Mouse (Mus musculus): Measurements from ENCODE around the gene Znrf2. TPM values are rescaled to one million over a fixed set of nuclear protein-coding genes. Genes with fewer than 3 reads are reported as not detected.

The Znrf2 gene
- polyA plus RNA-seq, 1 experiment from 2014 or later, result 4.4 TPM

GRCm38 (mm10) chr6:54926899-54927298 lies 110.2 kb downstream of the Znrf2 start:
- H3K9ac ChIP-seq (replicated peaks), result no peak overlapping the region
- no peak for ATAC-seq (ENCODE audit: low FRiP score, low read depth)
- WGBS, result 78% methylated on average over 2 of the region's 2 CpGs
- H3K9me3 ChIP-seq, result no peaks in the 10 kb centered on the region
- H3K36me3 ChIP-seq, result no peaks in the 10 kb centered on the region
- H3K27ac ChIP-seq (replicated peaks), result no peak overlapping the region
- no peak overlapping the region for H3K4me3 ChIP-seq
- H3K4me1 ChIP-seq, result no peaks in the 10 kb centered on the region
- H3K27me3 ChIP-seq, result no peaks in the 10 kb centered on the region
- H3K4me2 ChIP-seq (replicated peaks), result no peak overlapping the region

- H3K27ac ChIP-seq (replicated peaks), result no peak overlapping the region
- H3K4me2 ChIP-seq (replicated peaks), result no peak overlapping the region
- H3K9me3 ChIP-seq, result no peaks in the 10 kb centered on the region
- no peaks in the 10 kb centered on the region for H3K36me3 ChIP-seq
- H3K9ac ChIP-seq (replicated peaks), result no peak overlapping the region
- ATAC-seq (ENCODE audit: low FRiP score, low read depth), result no peak
- no peaks in the 10 kb centered on the region for H3K27me3 ChIP-seq
- H3K4me3 ChIP-seq, result no peak overlapping the region
- WGBS, result 82% methylated on average over 6 of the region's 6 CpGs
- H3K4me1 ChIP-seq, result no peaks in the 10 kb centered on the region
Measured at GRCm38 (mm10) chr6:54927946-54928345, 111.2 kb downstream of the Znrf2 start.

- Histone ChIP-seq H3K27ac (replicated peaks) (no peak overlapping the region), H3K4me2 (replicated peaks) (no peak overlapping the region), H3K27me3 (no peaks in the 10 kb centered on the region), H3K4me1 (no peaks in the 10 kb centered on the region), H3K9me3 (no peaks in the 10 kb centered on the region), H3K9ac (replicated peaks) (no peak overlapping the region), H3K36me3 (no peaks in the 10 kb centered on the region), H3K4me3 (no peak overlapping the region)
- WGBS, result 94% methylated on average over 4 of the region's 4 CpGs
- no peak for ATAC-seq (ENCODE audit: low FRiP score, low read depth)
Measured at GRCm38 (mm10) chr6:54931641-54932040, 114.9 kb downstream of the Znrf2 start.

GRCm38 (mm10) chr6:54932526-54932925 lies 115.8 kb downstream of the Znrf2 start:
- Histone ChIP-seq H3K36me3 (no peaks in the 10 kb centered on the region), H3K27ac (replicated peaks) (no peak overlapping the region), H3K4me3 (no peak overlapping the region), H3K4me1 (no peaks in the 10 kb centered on the region), H3K9me3 (no peaks in the 10 kb centered on the region), H3K4me2 (replicated peaks) (no peak overlapping the region), H3K9ac (replicated peaks) (no peak overlapping the region), H3K27me3 (no peaks in the 10 kb centered on the region)
- 93% methylated on average over 12 of the region's 12 CpGs for WGBS
- ATAC-seq (ENCODE audit: low FRiP score, low read depth), result no peak

GRCm38 (mm10) chr6:54933216-54933615 lies 116.5 kb downstream of the Znrf2 start:
- no peaks in the 10 kb centered on the region for H3K36me3 ChIP-seq
- no peak overlapping the region for H3K4me3 ChIP-seq
- no peaks in the 10 kb centered on the region for H3K9me3 ChIP-seq
- H3K9ac ChIP-seq (replicated peaks), result no peak overlapping the region
- 86% methylated on average over 5 of the region's 5 CpGs for WGBS
- H3K27me3 ChIP-seq, result no peaks in the 10 kb centered on the region
- no peaks in the 10 kb centered on the region for H3K4me1 ChIP-seq
- no peak for ATAC-seq (ENCODE audit: low FRiP score, low read depth)
- no peak overlapping the region for H3K4me2 ChIP-seq (replicated peaks)
- H3K27ac ChIP-seq (replicated peaks), result no peak overlapping the region

- no peaks in the 10 kb centered on the region for H3K27me3 ChIP-seq
- no peak overlapping the region for H3K9ac ChIP-seq (replicated peaks)
- no peak overlapping the region for H3K4me3 ChIP-seq
- H3K9me3 ChIP-seq, result no peaks in the 10 kb centered on the region
- ATAC-seq (ENCODE audit: low FRiP score, low read depth), result no peak
- H3K4me1 ChIP-seq, result no peaks in the 10 kb centered on the region
- no peak overlapping the region for H3K4me2 ChIP-seq (replicated peaks)
- H3K27ac ChIP-seq (replicated peaks), result no peak overlapping the region
- H3K36me3 ChIP-seq, result no peaks in the 10 kb centered on the region
- 90% methylated on average over 3 of the region's 3 CpGs for WGBS
Measured at GRCm38 (mm10) chr6:54933866-54934265, 117.2 kb downstream of the Znrf2 start.

- Histone ChIP-seq H3K27me3 (no peaks in the 10 kb centered on the region), H3K4me1 (no peaks in the 10 kb centered on the region), H3K9me3 (no peaks in the 10 kb centered on the region), H3K36me3 (no peaks in the 10 kb centered on the region), H3K9ac (replicated peaks) (no peak overlapping the region), H3K4me3 (no peak overlapping the region), H3K27ac (replicated peaks) (no peak overlapping the region), H3K4me2 (replicated peaks) (no peak overlapping the region)
- WGBS, result 89% methylated on average over 8 of the region's 8 CpGs
- ATAC-seq (ENCODE audit: low FRiP score, low read depth), result no peak
Measured at GRCm38 (mm10) chr6:54934313-54934712, 117.6 kb downstream of the Znrf2 start.

GRCm38 (mm10) chr6:54934930-54935329 lies 118.2 kb downstream of the Znrf2 start:
- H3K9ac ChIP-seq (replicated peaks), result no peak overlapping the region
- no peak overlapping the region for H3K4me2 ChIP-seq (replicated peaks)
- no peaks in the 10 kb centered on the region for H3K4me1 ChIP-seq
- H3K9me3 ChIP-seq, result no peaks in the 10 kb centered on the region
- H3K36me3 ChIP-seq, result no peaks in the 10 kb centered on the region
- WGBS, result 74% methylated on average over 5 of the region's 5 CpGs
- ATAC-seq (ENCODE audit: low FRiP score, low read depth), result no peak
- H3K27ac ChIP-seq (replicated peaks), result no peak overlapping the region
- no peak overlapping the region for H3K4me3 ChIP-seq
- H3K27me3 ChIP-seq, result no peaks in the 10 kb centered on the region

GRCm38 (mm10) chr6:54936496-54936895 lies 119.8 kb downstream of the Znrf2 start:
- H3K36me3 ChIP-seq, result no peaks in the 10 kb centered on the region
- 0 out of 2 replicates have a peak, but pooled peaks cover 3% of the 10 kb centered on the region for H3K4me1 ChIP-seq
- WGBS, result 82% methylated on average over 2 of the region's 2 CpGs
- no peak overlapping the region for H3K9ac ChIP-seq (replicated peaks)
- H3K27me3 ChIP-seq, result no peaks in the 10 kb centered on the region
- H3K27ac ChIP-seq (replicated peaks), result no peak overlapping the region
- no peaks in the 10 kb centered on the region for H3K9me3 ChIP-seq
- H3K4me2 ChIP-seq (replicated peaks), result no peak overlapping the region
- ATAC-seq (ENCODE audit: low FRiP score, low read depth), result no peak
- H3K4me3 ChIP-seq, result no peak overlapping the region

GRCm38 (mm10) chr6:54939631-54940030 lies 122.9 kb downstream of the Znrf2 start:
- WGBS, result 80% methylated on average over 4 of the region's 4 CpGs
- Histone ChIP-seq H3K4me3 (no peak overlapping the region), H3K9me3 (no peaks in the 10 kb centered on the region), H3K9ac (replicated peaks) (no peak overlapping the region), H3K4me2 (replicated peaks) (no peak overlapping the region), H3K36me3 (no peaks in the 10 kb centered on the region), H3K27ac (replicated peaks) (no peak overlapping the region), H3K27me3 (peaks cover 18% of the 10 kb centered on the region), H3K4me1 (0 out of 2 replicates have a peak, but pooled peaks cover 3% of the 10 kb centered on the region)
- no peak for ATAC-seq (ENCODE audit: low FRiP score, low read depth)

- no peaks in the 10 kb centered on the region for H3K36me3 ChIP-seq
- H3K27ac ChIP-seq (replicated peaks), result no peak overlapping the region
- no peak overlapping the region for H3K4me2 ChIP-seq (replicated peaks)
- peaks cover 23% of the 10 kb centered on the region for H3K27me3 ChIP-seq
- H3K4me3 ChIP-seq, result no peak overlapping the region
- no peak for ATAC-seq (ENCODE audit: low FRiP score, low read depth)
- H3K4me1 ChIP-seq, result 0 out of 2 replicates have a peak, but pooled peaks cover 3% of the 10 kb centered on the region
- no peaks in the 10 kb centered on the region for H3K9me3 ChIP-seq
- WGBS, result 85% methylated on average over 7 of the region's 7 CpGs
- H3K9ac ChIP-seq (replicated peaks), result no peak overlapping the region
Measured at GRCm38 (mm10) chr6:54940126-54940525, 123.4 kb downstream of the Znrf2 start.

GRCm38 (mm10) chr6:54941149-54941548 lies 124.4 kb downstream of the Znrf2 start:
- no peak overlapping the region for H3K27ac ChIP-seq (replicated peaks)
- H3K9ac ChIP-seq (replicated peaks), result no peak overlapping the region
- H3K4me3 ChIP-seq, result no peak overlapping the region
- H3K9me3 ChIP-seq, result no peaks in the 10 kb centered on the region
- H3K4me2 ChIP-seq (replicated peaks), result no peak overlapping the region
- peaks cover 26% of the 10 kb centered on the region for H3K27me3 ChIP-seq
- 0 out of 2 replicates have a peak, but pooled peaks cover 3% of the 10 kb centered on the region for H3K4me1 ChIP-seq
- H3K36me3 ChIP-seq, result no peaks in the 10 kb centered on the region
- 95% methylated on average over 6 of the region's 6 CpGs for WGBS
- ATAC-seq (ENCODE audit: low FRiP score, low read depth), result no peak

Measured in midbrain, embryonic 12.5 days (tissue).